Mouse (Mus musculus) thymus, adult 2 months (tissue): Measurements from ENCODE around the gene Rimbp3.
"Not testable (repeated sequence)": the region's sequence is repeated elsewhere in the genome, so short reads cannot be mapped to it uniquely, and the experiment has no call there.

ENCODE experiments used
- CTCF ChIP-seq: fragments of 200-500 bp; IDR thresholded peaks from 2 replicates; pipeline ENCODE4 v1.5.1; 2012; ENCODE audit warnings: mild to moderate bottlenecking, control low read depth, low read length, moderate library complexity, borderline replicate concordance; ENCODE audit not compliant: control insufficient read depth, poor library complexity, insufficient read depth; ENCODE audit errors: extremely low read depth
- POLR2A ChIP-seq: fragments of 200-500 bp; IDR thresholded peaks from 2 replicates; pipeline ENCODE4 v1.6.1; 2012; ENCODE audit warnings: mild to moderate bottlenecking, low read length, control low read depth, moderate library complexity; ENCODE audit not compliant: control insufficient read depth, poor library complexity, insufficient read depth; ENCODE audit errors: extremely low read depth

DNA sequence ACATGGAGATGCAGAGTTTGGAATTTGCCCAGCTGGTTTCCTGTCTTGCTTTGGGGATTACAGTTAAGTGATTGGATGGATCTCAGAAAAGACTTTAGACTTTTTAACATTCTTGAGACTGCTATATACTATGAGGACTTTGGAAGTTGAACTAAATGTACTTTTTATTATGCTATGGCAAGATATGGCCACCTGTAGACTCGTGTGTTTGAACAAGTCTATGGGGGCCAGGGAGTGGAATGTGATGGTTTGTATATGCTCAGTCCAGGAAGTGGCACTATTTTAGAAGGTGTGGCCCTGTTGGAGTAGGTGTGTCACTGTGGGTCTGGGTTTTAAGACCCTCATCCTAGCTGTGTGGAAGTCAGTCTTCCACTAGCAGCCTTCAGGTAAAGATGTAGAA is 42.9 kb upstream of the Rimbp3 start:
- TF ChIP-seq CTCF, POLR2A: not testable (repeated sequence)
